8 mouse cellular contexts compared by ENCODE assay signal in the genomic region with DNA sequence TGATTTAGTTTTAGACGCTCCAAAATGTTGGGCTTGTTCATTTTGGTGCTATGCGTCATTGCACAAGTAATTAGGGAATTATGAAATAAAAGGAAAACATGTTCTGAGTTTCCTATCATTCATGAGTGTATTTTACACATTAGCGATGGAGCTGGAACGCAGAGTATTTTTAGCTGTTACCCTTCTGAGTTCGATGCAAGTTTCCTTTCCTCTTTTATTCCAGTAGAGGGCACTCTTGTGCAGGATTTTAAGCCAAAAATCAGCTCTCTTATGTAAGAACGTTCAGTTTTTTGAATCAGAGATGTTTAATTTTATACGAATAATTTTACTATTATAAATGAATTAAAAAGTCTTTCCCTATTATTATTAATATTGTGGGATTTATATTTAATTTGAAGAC.
DNase-seq lines count a peak whose midpoint lies in the region; ATAC-seq lines count a peak whose summit lies in the region.

No protein-coding gene starts in this region.

- peak; percentile 27 for DNase-seq in heart, adult 8-10 months (ENCODE audit: low spot score)
- peak; percentile 85 for DNase-seq in midbrain, embryonic 11.5 days (ENCODE audit: low spot score, missing footprints)
- DNase-seq in cerebellum, adult 9-11 months: peak; percentile 16
- peak; percentile 69 for DNase-seq in retina, postnatal 1 day
- no peak for DNase-seq in ovary, postnatal 14 days (ENCODE audit: low spot score)
- DNase-seq in kidney, postnatal 10 days: no peak

- no peaks in the 10 kb centered on the region for H3K9me3 ChIP-seq in heart, embryonic 11.5 days (replicated peaks; ENCODE audit: control insufficient read depth, low read length)
- H3K9me3 ChIP-seq in midbrain, embryonic 11.5 days (ENCODE audit: control insufficient read depth, low read length): no peaks in the 10 kb centered on the region
- H3K9me3 ChIP-seq in midbrain, embryonic 15.5 days: no peaks in the 10 kb centered on the region

- no peak overlapping the region for H3K4me3 ChIP-seq in heart, embryonic 11.5 days (ENCODE audit: low read depth, low read length)
- no peak overlapping the region for H3K4me3 ChIP-seq in midbrain, embryonic 11.5 days (ENCODE audit: low read depth, low read length)
- no peak overlapping the region for H3K4me3 ChIP-seq in midbrain, embryonic 15.5 days

- 23% methylated on average over 7 of the region's 7 CpGs for WGBS in heart, embryonic 11.5 days (ENCODE audit: insufficient replicate concordance)
- 29% methylated on average over 7 of the region's 7 CpGs for WGBS in midbrain, embryonic 11.5 days
- 23% methylated on average over 7 of the region's 7 CpGs for WGBS in midbrain, embryonic 15.5 days

- H3K27me3 ChIP-seq in heart, embryonic 11.5 days (ENCODE audit: control insufficient read depth, insufficient read depth, low read length): no peaks in the 10 kb centered on the region
- H3K27me3 ChIP-seq in midbrain, embryonic 11.5 days (ENCODE audit: control insufficient read depth, insufficient read depth, low read length): no peaks in the 10 kb centered on the region
- H3K27me3 ChIP-seq in midbrain, embryonic 15.5 days (replicated peaks): no peaks in the 10 kb centered on the region

- no peaks in the 10 kb centered on the region for H3K36me3 ChIP-seq in heart, embryonic 11.5 days (ENCODE audit: control insufficient read depth, insufficient read depth, low read length)
- H3K36me3 ChIP-seq in midbrain, embryonic 11.5 days (ENCODE audit: control insufficient read depth, insufficient read depth, low read length): no peaks in the 10 kb centered on the region
- H3K36me3 ChIP-seq in midbrain, embryonic 15.5 days (replicated peaks): no peaks in the 10 kb centered on the region

- H3K9ac ChIP-seq in heart, embryonic 11.5 days (ENCODE audit: low read depth, low read length): no peak overlapping the region
- H3K9ac ChIP-seq in midbrain, embryonic 11.5 days (ENCODE audit: low read length): no peak overlapping the region
- no peak overlapping the region for H3K9ac ChIP-seq in midbrain, embryonic 15.5 days

- H3K27ac ChIP-seq in heart, embryonic 11.5 days (ENCODE audit: low read depth, low read length): no peak overlapping the region
- H3K27ac ChIP-seq in midbrain, embryonic 11.5 days (ENCODE audit: low read depth, low read length): no peak overlapping the region
- H3K27ac ChIP-seq in midbrain, embryonic 15.5 days: no peak overlapping the region

- no peak overlapping the region for H3K4me2 ChIP-seq in heart, embryonic 11.5 days
- H3K4me2 ChIP-seq in midbrain, embryonic 11.5 days: no peak overlapping the region
- no peak overlapping the region for H3K4me2 ChIP-seq in midbrain, embryonic 15.5 days

- H3K4me1 ChIP-seq in heart, embryonic 11.5 days (ENCODE audit: control insufficient read depth, insufficient read depth, low read length): no peaks in the 10 kb centered on the region
- no peaks in the 10 kb centered on the region for H3K4me1 ChIP-seq in midbrain, embryonic 11.5 days (ENCODE audit: control insufficient read depth, insufficient read depth, low read length)
- H3K4me1 ChIP-seq in midbrain, embryonic 15.5 days: no peaks in the 10 kb centered on the region

- no peak for ATAC-seq in heart, embryonic 11.5 days (replicated peaks; ENCODE audit: insufficient number of reproducible peaks, low FRiP score, low TSS enrichment)
- no peak for ATAC-seq in midbrain, embryonic 11.5 days (ENCODE audit: low FRiP score)
- no peak for ATAC-seq in midbrain, embryonic 15.5 days (replicated peaks)

Comparison
In these comparisons a context has a peak if more than half of its experiments do, and no peak if none do; other contexts are left out.
1. DNase-seq: peak in heart, adult 8-10 months (single experiment), midbrain, embryonic 11.5 days (single experiment), cerebellum, adult 9-11 months (single experiment) and retina, postnatal 1 day (single experiment); none in ovary, postnatal 14 days (single experiment) and kidney, postnatal 10 days (single experiment).